In genomic region chr16:38742659-38743131, GRCm38 (mm10) we compare ENCODE assay signal across 8 mouse cellular contexts. TPM values are rescaled to one million over a fixed set of nuclear protein-coding genes. Genes with fewer than 3 reads are reported as not detected.
DNase-seq lines count a peak whose midpoint lies in the region; ATAC-seq and TF ChIP-seq lines count a peak whose summit lies in the region.

No protein-coding gene starts in this region.

- H3K36me3 ChIP-seq in ES-E14 (ENCODE audit: control insufficient read depth, insufficient read depth, low read length, poor library complexity, severe bottlenecking), result no peaks in the 10 kb centered on the region
- H3K36me3 ChIP-seq in heart, postnatal 0 days (replicated peaks; ENCODE audit: control insufficient read depth, insufficient read depth, low read length), result 0 out of 2 replicates have a peak, but pooled peaks cover 11% of the 10 kb centered on the region
- H3K36me3 ChIP-seq in limb, embryonic 12.5 days, result peaks cover 4% of the 10 kb centered on the region; the same call in 1 of the 2 replicates
- H3K36me3 ChIP-seq in midbrain, embryonic 15.5 days (replicated peaks), result no peaks in the 10 kb centered on the region

- H3K27me3 ChIP-seq in heart, postnatal 0 days (ENCODE audit: control insufficient read depth, insufficient read depth, low read length), result no peaks in the 10 kb centered on the region
- H3K27me3 ChIP-seq in limb, embryonic 12.5 days, result no peaks in the 10 kb centered on the region; the same call in none of the 2 replicates
- no peaks in the 10 kb centered on the region for H3K27me3 ChIP-seq in midbrain, embryonic 15.5 days (replicated peaks)

- intact Hi-C loops in heart, postnatal 25 days (cut with DNase I), result no loop called here

- H3K9ac ChIP-seq in ES-E14 (ENCODE audit: insufficient read depth, low read depth, low read length, poor library complexity, severe bottlenecking), result peak overlapping the region; percentile 76
- H3K9ac ChIP-seq in heart, postnatal 0 days (replicated peaks; ENCODE audit: low read depth, low read length), result peak overlapping the region; percentile 52
- H3K9ac ChIP-seq in limb, embryonic 12.5 days (replicated peaks), result peak overlapping the region; percentile 88
- H3K9ac ChIP-seq in midbrain, embryonic 15.5 days, result peak overlapping the region; percentile 92

- no peak overlapping the region for H3K27ac ChIP-seq in ES-E14 (ENCODE audit: insufficient read depth, low read depth, low read length, poor library complexity, severe bottlenecking)
- H3K27ac ChIP-seq in heart, postnatal 0 days (ENCODE audit: low read depth), result peak overlapping the region; percentile 43
- peak overlapping the region; percentile 84 for H3K27ac ChIP-seq in limb, embryonic 12.5 days
- H3K27ac ChIP-seq in midbrain, embryonic 15.5 days, result peak overlapping the region; percentile 86

- peak; percentile 95 for DNase-seq in heart, adult 11 months
- no peak for DNase-seq in heart, postnatal 25 days (ENCODE audit: low spot score)
- peak; percentile 29 for DNase-seq in ES-E14 (ENCODE audit: low read depth, low spot score)
- DNase-seq in embryo, embryonic 11 days, result peak; percentile 48
- DNase-seq in heart, postnatal 0 days (ENCODE audit: low spot score), result peak; percentile 25
- peak; percentile 34 to 37 for DNase-seq in thymus, postnatal 36 days

- no peak for TF ChIP-seq EP300 in heart, postnatal 0 days (IDR thresholded peaks at IDR 0.05; ENCODE audit: low read depth)

- H3K4me1 ChIP-seq in ES-E14 (ENCODE audit: control insufficient read depth in 2 of 2, insufficient read depth in 2 of 2, low read length in 2 of 2, poor library complexity in 1 of 2), result peaks cover 0 to 3% of the 10 kb centered on the region in 2 experiments; a peak in 1 of 4 replicates
- peaks cover 4% of the 10 kb centered on the region; the same call in 1 of the 2 replicates for H3K4me1 ChIP-seq in heart, postnatal 0 days (ENCODE audit: control insufficient read depth, insufficient read depth)
- peaks cover 9% of the 10 kb centered on the region; the same call in 1 of the 2 replicates for H3K4me1 ChIP-seq in limb, embryonic 12.5 days (replicated peaks)
- H3K4me1 ChIP-seq in midbrain, embryonic 15.5 days, result peaks cover 10% of the 10 kb centered on the region; the same call in 1 of the 2 replicates

- H3K4me3 ChIP-seq in ES-E14 (ENCODE audit: insufficient read depth in 1 of 2, low read depth in 1 of 2, low read length in 2 of 2, poor library complexity in 1 of 2, severe bottlenecking in 1 of 2), result peak overlapping the region; percentile 76 to 77
- H3K4me3 ChIP-seq in heart, postnatal 0 days (ENCODE audit: low read depth, low read length), result peak overlapping the region; percentile 58
- peak overlapping the region; percentile 80 for H3K4me3 ChIP-seq in limb, embryonic 12.5 days (replicated peaks)
- H3K4me3 ChIP-seq in midbrain, embryonic 15.5 days, result peak overlapping the region; percentile 82

- in situ Hi-C loops in ES-E14 (cut with MboI; ENCODE audit: low sequenced_read_pairs in 2 of 2, unreplicated experiment in 2 of 2), result no loop called here

- no peaks in the 10 kb centered on the region for H3K9me3 ChIP-seq in ES-E14 (ENCODE audit: control insufficient read depth, insufficient read depth, low read depth, low read length)
- no peaks in the 10 kb centered on the region for H3K9me3 ChIP-seq in heart, postnatal 0 days (replicated peaks; ENCODE audit: control insufficient read depth, low read length)
- no peaks in the 10 kb centered on the region for H3K9me3 ChIP-seq in limb, embryonic 12.5 days
- H3K9me3 ChIP-seq in midbrain, embryonic 15.5 days, result no peaks in the 10 kb centered on the region

- H3K4me2 ChIP-seq in heart, postnatal 0 days (ENCODE audit: low read depth, low read length), result peak overlapping the region; percentile 78
- H3K4me2 ChIP-seq in limb, embryonic 12.5 days, result peak overlapping the region; percentile 84
- peak overlapping the region; percentile 80 for H3K4me2 ChIP-seq in midbrain, embryonic 15.5 days

- TF ChIP-seq CTCF in heart, postnatal 0 days (IDR thresholded peaks at IDR 0.05; ENCODE audit: low read depth), result no peak

- peak; percentile 11; the same call in 1 of the 2 replicates for ATAC-seq in heart, postnatal 0 days (ENCODE audit: insufficient read depth, low read depth)
- peak; percentile 71 for ATAC-seq in limb, embryonic 12.5 days (ENCODE audit: insufficient number of reproducible peaks, insufficient read depth, low FRiP score, low TSS enrichment, low read depth)
- ATAC-seq in midbrain, embryonic 15.5 days (replicated peaks), result peak; percentile 77

- under 1% methylated on average over 13 of the region's 13 CpGs for WGBS in heart, postnatal 0 days
- under 1% methylated on average over 13 of the region's 13 CpGs for WGBS in limb, embryonic 12.5 days
- WGBS in midbrain, embryonic 15.5 days, result under 1% methylated on average over 13 of the region's 13 CpGs

TF ChIP-seq in ES-E14, 5 proteins besides CTCF, POLR2A, EP300 and RAD21:
- TF ChIP-seq ZNF384 (IDR thresholded peaks at IDR 0.05; ENCODE audit: low read depth, low read length), result no peak
- no peak for TF ChIP-seq ZC3H11A (IDR thresholded peaks at IDR 0.05; ENCODE audit: borderline replicate concordance, low read depth, low read length)
- no peak for TF ChIP-seq MAFK (IDR thresholded peaks at IDR 0.05; ENCODE audit: insufficient read depth, low read depth, low read length)
- TF ChIP-seq CHD2 (IDR thresholded peaks at IDR 0.05; ENCODE audit: low read depth, low read length), result no peak
- TF ChIP-seq HCFC1 (IDR thresholded peaks at IDR 0.05; ENCODE audit: borderline replicate concordance, insufficient read depth, low read length), result no peak
TF ChIP-seq in ES-E14: peak in this region for 0.

RNA-seq across cellular contexts. Expression of gene B4galt4, which starts 0.6 kb away (rescaled TPM):
- total RNA-seq in heart, postnatal 25 days (2021), result 10 to 100 TPM in 1 of 2 experiments, 1 to 10 TPM in 1; 9.2 to 11.0 TPM
- 6.0 and 6.7 TPM in 2 replicates for total RNA-seq in ES-E14 (2012; rRNA removed)
- total RNA-seq in heart, postnatal 0 days (2014; rRNA removed; ENCODE audit: low replicate concordance), result 12.4 and 26.6 TPM in 2 replicates
- 12.6 and 14.5 TPM in 2 replicates for polyA plus RNA-seq in heart, postnatal 0 days (2015; fragmentation: Nextera tagmentation; extraction: Ambion mirVana)
- 33.3 and 33.6 TPM in 2 replicates for polyA plus RNA-seq in limb, embryonic 12.5 days (2016; fragmentation: Nextera tagmentation; extraction: Ambion mirVana)
- 30.0 and 33.4 TPM in 2 replicates for polyA plus RNA-seq in midbrain, embryonic 15.5 days (2015; fragmentation: Nextera tagmentation; extraction: Ambion mirVana)

RNA-seq across cellular contexts. Expression of gene Arhgap31, which starts 29.6 kb away (rescaled TPM):
- total RNA-seq in heart, postnatal 25 days (2021), result 10 to 100 TPM; 34.8 to 48.2 TPM
- 0.48 and 1.0 TPM in 2 replicates for total RNA-seq in ES-E14 (2012; rRNA removed)
- total RNA-seq in heart, postnatal 0 days (2014; rRNA removed; ENCODE audit: low replicate concordance), result 60.6 and 63.5 TPM in 2 replicates
- polyA plus RNA-seq in heart, postnatal 0 days (2015; fragmentation: Nextera tagmentation; extraction: Ambion mirVana), result 15.0 and 15.7 TPM in 2 replicates
- 8.8 and 9.9 TPM in 2 replicates for polyA plus RNA-seq in limb, embryonic 12.5 days (2016; fragmentation: Nextera tagmentation; extraction: Ambion mirVana)
- polyA plus RNA-seq in midbrain, embryonic 15.5 days (2015; fragmentation: Nextera tagmentation; extraction: Ambion mirVana), result 5.8 and 6.1 TPM in 2 replicates

RNA-seq across cellular contexts. Expression of gene Upk1b, which starts 57.4 kb away (rescaled TPM):
- total RNA-seq in heart, postnatal 25 days (2021), result 1 to 10 TPM; 4.4 to 6.8 TPM
- 0.42 and 0.85 TPM in 2 replicates for total RNA-seq in ES-E14 (2012; rRNA removed)
- total RNA-seq in heart, postnatal 0 days (2014; rRNA removed; ENCODE audit: low replicate concordance), result 19.4 and 75.5 TPM in 2 replicates
- 13.8 and 13.9 TPM in 2 replicates for polyA plus RNA-seq in heart, postnatal 0 days (2015; fragmentation: Nextera tagmentation; extraction: Ambion mirVana)
- 7.9 and 8.2 TPM in 2 replicates for polyA plus RNA-seq in limb, embryonic 12.5 days (2016; fragmentation: Nextera tagmentation; extraction: Ambion mirVana)
- polyA plus RNA-seq in midbrain, embryonic 15.5 days (2015; fragmentation: Nextera tagmentation; extraction: Ambion mirVana), result 0.57 TPM in 1 of 2 replicates, not detected in the other

Comparison
In these comparisons a context has a peak if more than half of its experiments do, and no peak if none do; other contexts are left out.
1. ATAC-seq: peak in every context shown above with its lines; median percentile 77 in midbrain, embryonic 15.5 days; 71 in limb, embryonic 12.5 days; 11 in heart, postnatal 0 days.
2. RNA of gene Arhgap31, which starts 29.6 kb away (total RNA-seq): 60.6 to 63.5 TPM in heart, postnatal 0 days and 34.8 to 48.2 TPM in heart, postnatal 25 days; 0.48 to 1.0 TPM in ES-E14; every median in the first group is over 10 times any median in the second.
3. Peak in every context shown above with its lines, with median percentiles within 50 percentile points of each other: H3K4me3 ChIP-seq, H3K9ac ChIP-seq and H3K4me2 ChIP-seq.